Mouse (Mus musculus) embryonic facial prominence, embryonic 11.5 days (tissue): ENCODE measurements around the gene Onecut3. TPM values are rescaled to one million over a fixed set of nuclear protein-coding genes. Genes with fewer than 3 reads are reported as not detected.
A peak's percentile ranks its signal among the peaks of the same experiment; 100 is the strongest.

Experiments
- ATAC-seq: fragments of 200-750 bp; cut with Nextera tagmentation; replicated peaks from 2 replicates; pipeline ENCODE4 v1.8.0; 2017; ENCODE audit warnings: low read depth; ENCODE audit not compliant: insufficient number of reproducible peaks, low FRiP score, low TSS enrichment
- DNase-seq: peaks from one replicate; pipeline ENCODE4 v3.0.0-alpha.2; 2015; ENCODE audit warnings: low spot score
- H3K27ac ChIP-seq: fragments of 300-500 bp; sonication (generic); replicated peaks from 2 replicates; pipeline ENCODE4 v1.5.1; 2014; ENCODE audit warnings: mild to moderate bottlenecking, low read depth, low read length, control low read depth
- H3K27me3 ChIP-seq: fragments of 300-500 bp; sonication (generic); 2 replicates; pipeline ENCODE4 v1.6.1; 2014; ENCODE audit warnings: mild to moderate bottlenecking, low read length, moderate library complexity, mixed read lengths; ENCODE audit not compliant: control insufficient read depth, insufficient read depth
- H3K36me3 ChIP-seq: fragments of 300-500 bp; sonication (generic); replicated peaks from 2 replicates; pipeline ENCODE4 v1.6.1; 2014; ENCODE audit warnings: low read depth, mild to moderate bottlenecking, low read length, moderate library complexity, mixed read lengths; ENCODE audit not compliant: control insufficient read depth, insufficient read depth
- H3K4me1 ChIP-seq: fragments of 300-500 bp; sonication (generic); 2 replicates; pipeline ENCODE4 v1.6.1; 2014; ENCODE audit warnings: low read length, mixed read lengths; ENCODE audit not compliant: control insufficient read depth, insufficient read depth
- H3K4me2 ChIP-seq: fragments of 300-500 bp; sonication (generic); 2 replicates; pipeline ENCODE4 v1.6.1; 2014; ENCODE audit warnings: low read depth, mild to moderate bottlenecking, control low read depth, low read length, moderate library complexity
- H3K4me3 ChIP-seq: fragments of 300-500 bp; sonication (generic); 2 replicates; pipeline ENCODE4 v1.5.1; 2014; ENCODE audit warnings: low read depth, low read length, control low read depth
- H3K9ac ChIP-seq: fragments of 300-500 bp; sonication (generic); replicated peaks from 2 replicates; pipeline ENCODE4 v1.6.1; 2014; ENCODE audit warnings: mild to moderate bottlenecking, control low read depth, low read length
- H3K9me3 ChIP-seq: fragments of 300-500 bp; sonication (generic); replicated peaks from 2 replicates; pipeline ENCODE4 v1.6.1; 2016; ENCODE audit warnings: mild to moderate bottlenecking, low read length, inconsistent platforms, mixed read lengths; ENCODE audit not compliant: control insufficient read depth
- WGBS: fragments of 180-500 bp; shearing (Covaris S2); extraction: QIAGEN DNeasy Blood & Tissue Kit; methylation state at CpG from one replicate; pipeline ENCODE4 v1.1.7; 2014; 5-methylcytosine and 5-hydroxymethylcytosine counted together
- polyA plus RNA-seq: library from polyadenylated mRNA; unstranded; fragments of >200 nt; fragmentation: Nextera tagmentation; extraction: Ambion mirVana; gene quantifications from 2 replicates; pipeline ENCODE4 v1.2.1, GENCODE M21; 2014

Gene Onecut3
- polyA plus RNA-seq, 1 experiment from 2014 or later, result 0.22 TPM

DNA sequence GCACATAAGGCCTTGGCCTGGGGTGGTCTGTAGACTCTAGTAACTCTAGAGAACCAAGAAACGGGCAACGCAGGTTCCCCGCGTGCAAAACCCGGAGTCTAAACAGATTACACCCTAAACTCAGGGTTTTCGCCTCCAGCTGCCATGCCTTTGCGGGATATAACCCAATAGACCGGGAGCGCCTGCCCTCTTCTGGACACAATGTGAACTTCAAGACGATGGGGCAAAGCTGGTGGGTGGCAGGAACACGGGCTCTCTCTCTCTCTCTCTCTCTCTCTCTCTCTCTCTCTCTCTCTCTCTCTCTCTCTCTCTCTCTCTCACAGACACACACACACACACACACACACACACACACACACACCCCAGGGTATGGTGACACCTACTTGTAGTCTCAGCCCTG, 11.6 kb downstream of the Onecut3 start:
- no peak overlapping the region for H3K9ac ChIP-seq
- no peak overlapping the region for H3K27ac ChIP-seq
- WGBS, result 0% methylated on average over 11 of the region's 11 CpGs
- H3K9me3 ChIP-seq, result no peaks in the 10 kb centered on the region
- no peaks in the 10 kb centered on the region for H3K36me3 ChIP-seq
- no peak for ATAC-seq
- peak; percentile 84 for DNase-seq
- H3K4me3 ChIP-seq, result no peak overlapping the region
- H3K4me2 ChIP-seq, result no peak overlapping the region
- H3K4me1 ChIP-seq, result no peaks in the 10 kb centered on the region
- H3K27me3 ChIP-seq, result peaks cover 42% of the 10 kb centered on the region

GRCm38 (mm10) chr10:80509412-80510272, 15.0 kb downstream of the Onecut3 start:
- no peak overlapping the region for H3K27ac ChIP-seq
- ATAC-seq, result peak; percentile 75
- peak; percentile 79 for DNase-seq
- peak overlapping the region; percentile 58 for H3K4me2 ChIP-seq
- no peaks in the 10 kb centered on the region for H3K9me3 ChIP-seq
- H3K4me1 ChIP-seq, result 0 out of 2 replicates have a peak, but pooled peaks cover 2% of the 10 kb centered on the region
- no peaks in the 10 kb centered on the region for H3K36me3 ChIP-seq
- peaks cover 27% of the 10 kb centered on the region for H3K27me3 ChIP-seq
- 10% methylated on average over 20 of the region's 20 CpGs for WGBS
- H3K4me3 ChIP-seq, result peak overlapping the region; percentile 18; the same call in 1 of the 2 replicates
- peak overlapping the region; percentile 34; the same call in 1 of the 2 replicates for H3K9ac ChIP-seq

DNA sequence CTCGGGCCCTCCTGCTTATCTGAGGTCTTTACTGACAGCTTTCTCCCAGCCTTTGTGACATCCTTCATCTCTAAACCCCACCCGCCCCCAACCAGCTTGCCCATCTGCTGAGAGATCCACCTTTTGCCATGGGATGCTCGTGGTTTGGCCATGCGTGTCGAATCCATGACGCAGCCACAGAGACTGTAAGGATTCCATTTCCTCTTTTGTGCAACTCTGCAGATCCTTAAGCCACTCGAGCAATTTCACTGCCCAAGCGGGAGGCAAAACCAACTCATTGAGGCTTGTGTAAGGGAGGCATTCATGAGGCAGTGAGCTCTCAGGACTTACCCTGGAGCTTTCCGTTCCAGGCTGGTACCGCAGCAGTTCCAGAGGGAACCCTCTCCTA, 15.6 kb downstream of the Onecut3 start:
- 44% methylated on average over 10 of the region's 10 CpGs for WGBS
- H3K9me3 ChIP-seq, result no peaks in the 10 kb centered on the region

GRCm38 (mm10) chr10:80513739-80514138, 19.1 kb downstream of the Onecut3 start:
- Histone ChIP-seq H3K4me3 (peak overlapping the region; percentile 14; the same call in 1 of the 2 replicates), H3K9me3 (no peaks in the 10 kb centered on the region), H3K27me3 (peaks cover 20% of the 10 kb centered on the region), H3K9ac (peak overlapping the region; percentile 39), H3K4me2 (0 out of 2 replicates have a peak overlapping the region, but pooled peaks have one; percentile 17), H3K4me1 (0 out of 2 replicates have a peak, but pooled peaks cover 2% of the 10 kb centered on the region), H3K36me3 (no peaks in the 10 kb centered on the region), H3K27ac (no peak overlapping the region)
- ATAC-seq (no peak), DNase-seq (no peak)
- 8% methylated on average over 19 of the region's 19 CpGs for WGBS

More for the DNA sequence above, 15.6 kb downstream of the Onecut3 start:
- Histone ChIP-seq H3K4me3 (no peak overlapping the region), H3K4me1 (0 out of 2 replicates have a peak, but pooled peaks cover 2% of the 10 kb centered on the region), H3K27me3 (peaks cover 26% of the 10 kb centered on the region), H3K4me2 (no peak overlapping the region), H3K36me3 (no peaks in the 10 kb centered on the region), H3K27ac (no peak overlapping the region), H3K9ac (no peak overlapping the region)
- DNase-seq (no peak), ATAC-seq (no peak)

DNA sequence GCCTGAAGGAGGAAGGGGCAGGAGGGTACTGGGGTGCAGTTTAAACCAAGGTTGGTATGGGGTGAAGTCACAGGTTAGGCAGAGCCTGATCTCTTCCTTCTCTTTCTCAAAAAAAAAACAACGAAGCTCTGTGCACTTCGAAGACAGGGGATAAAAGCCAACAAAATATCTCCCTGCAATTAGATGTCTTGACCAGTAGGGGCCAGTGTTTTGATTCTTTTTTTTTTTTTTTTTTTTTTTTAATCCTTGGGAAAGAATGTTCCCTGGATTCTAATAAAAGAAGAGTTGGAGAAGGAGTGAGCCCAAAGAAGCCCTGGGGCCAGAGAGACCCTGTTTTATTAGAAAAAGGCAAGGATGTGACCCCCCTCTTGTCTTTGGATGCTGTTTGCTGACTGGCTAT, 24.7 kb downstream of the Onecut3 start:
- H3K9ac ChIP-seq, result no peak overlapping the region
- 0 out of 2 replicates have a peak, but pooled peaks cover 2% of the 10 kb centered on the region for H3K4me1 ChIP-seq
- DNase-seq (no peak), ATAC-seq (no peak)
- no peaks in the 10 kb centered on the region for H3K9me3 ChIP-seq
- no peaks in the 10 kb centered on the region for H3K36me3 ChIP-seq
- peaks cover 8% of the 10 kb centered on the region for H3K27me3 ChIP-seq
- WGBS, result 67% methylated on average over 2 of the region's 2 CpGs
- no peak overlapping the region for H3K27ac ChIP-seq
- no peak overlapping the region for H3K4me3 ChIP-seq
- H3K4me2 ChIP-seq, result no peak overlapping the region

DNA sequence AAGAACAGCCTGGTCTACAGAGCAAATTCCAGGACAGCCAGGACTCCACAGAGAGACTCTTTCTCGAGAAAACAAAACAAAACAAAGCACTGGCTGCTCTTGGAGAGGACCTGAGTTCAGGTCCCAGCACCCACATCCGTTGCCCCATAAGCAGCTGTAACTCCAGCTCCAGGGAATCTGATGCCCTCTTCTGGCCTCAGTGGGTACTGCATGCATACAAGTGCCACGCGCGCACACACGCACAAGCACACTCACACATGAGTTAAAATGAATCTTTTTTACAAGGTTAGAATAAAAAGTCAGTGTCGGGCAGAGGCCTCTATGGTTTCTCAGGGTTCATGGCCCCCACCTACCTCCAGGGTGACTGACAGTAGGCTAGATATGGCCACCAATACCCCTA, 28.7 kb downstream of the Onecut3 start:
- no peak overlapping the region for H3K4me2 ChIP-seq
- WGBS, result 96% methylated on average over 7 of the region's 7 CpGs
- ATAC-seq, result no peak
- H3K36me3 ChIP-seq, result no peaks in the 10 kb centered on the region
- H3K4me1 ChIP-seq, result no peaks in the 10 kb centered on the region
- H3K9ac ChIP-seq, result no peak overlapping the region
- H3K9me3 ChIP-seq, result no peaks in the 10 kb centered on the region
- H3K27me3 ChIP-seq, result no peaks in the 10 kb centered on the region
- no peak for DNase-seq
- H3K27ac ChIP-seq, result no peak overlapping the region
- no peak overlapping the region for H3K4me3 ChIP-seq

DNA sequence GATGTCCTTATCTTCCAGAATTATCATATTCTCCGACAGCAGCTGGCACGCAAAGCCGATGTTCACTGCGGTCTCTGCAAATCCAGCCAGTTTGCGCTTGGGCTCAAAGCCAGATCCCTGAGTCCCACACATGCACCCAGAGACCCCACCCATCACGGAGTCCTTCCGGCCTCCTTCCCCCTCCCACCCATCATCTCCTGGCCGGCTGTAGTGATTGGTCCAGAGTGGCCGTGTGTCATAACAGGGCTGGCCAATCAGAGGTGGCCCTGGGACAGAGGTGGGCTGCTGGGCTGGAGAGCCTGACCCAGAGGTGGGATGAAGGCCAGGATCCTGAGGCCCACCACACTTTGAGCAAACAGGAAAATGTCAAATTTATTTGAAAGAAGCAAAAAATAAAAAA, 31.5 kb downstream of the Onecut3 start:
- H3K27me3 ChIP-seq, result no peaks in the 10 kb centered on the region
- WGBS, result 31% methylated on average over 9 of the region's 9 CpGs
- H3K9ac ChIP-seq, result no peak overlapping the region
- no peaks in the 10 kb centered on the region for H3K4me1 ChIP-seq
- DNase-seq, result peak; percentile 40
- H3K4me2 ChIP-seq, result no peak overlapping the region
- H3K36me3 ChIP-seq, result no peaks in the 10 kb centered on the region
- peak; percentile 77; the same call in 1 of the 2 replicates for ATAC-seq
- no peaks in the 10 kb centered on the region for H3K9me3 ChIP-seq
- no peak overlapping the region for H3K27ac ChIP-seq
- H3K4me3 ChIP-seq, result no peak overlapping the region

DNA sequence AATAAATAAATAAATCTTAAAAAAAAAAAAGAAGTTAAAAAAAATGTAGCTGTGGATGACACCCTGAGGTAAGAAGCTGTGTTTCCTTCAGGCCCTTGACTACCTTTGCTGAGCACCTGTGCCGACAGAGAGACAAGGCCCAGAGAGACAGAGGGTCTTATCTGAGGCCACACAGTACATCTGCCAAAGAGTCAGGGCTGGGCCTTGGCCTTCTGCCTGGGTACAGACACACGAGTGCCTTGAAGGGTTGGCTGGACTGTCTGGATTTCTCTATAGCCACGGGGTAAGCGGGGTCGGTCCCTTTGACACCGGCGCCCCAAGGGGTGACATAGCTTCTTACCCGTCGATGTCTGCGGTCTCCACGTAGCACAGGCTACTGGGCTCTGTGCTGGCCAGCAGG, 38.1 kb downstream of the Onecut3 start:
- Histone ChIP-seq H3K36me3 (no peaks in the 10 kb centered on the region), H3K4me3 (no peak overlapping the region), H3K9me3 (no peaks in the 10 kb centered on the region), H3K27me3 (peaks cover 17% of the 10 kb centered on the region), H3K4me2 (no peak overlapping the region), H3K9ac (no peak overlapping the region), H3K4me1 (no peaks in the 10 kb centered on the region), H3K27ac (no peak overlapping the region)
- DNase-seq, result no peak
- no peak for ATAC-seq
- 83% methylated on average over 11 of the region's 11 CpGs for WGBS
